Mouse (Mus musculus): Measurements from ENCODE around the gene Ptbp1.

The Ptbp1 gene

GRCm38 (mm10) chr10:79859116-79859515 is 4.9 kb downstream of the Ptbp1 start:
- no peak for DNase-seq (ENCODE audit: low spot score)

- DNase-seq (ENCODE audit: low spot score): no peak
Measured at GRCm38 (mm10) chr10:79860079-79860911, 6.1 kb downstream of the Ptbp1 start.

GRCm38 (mm10) chr10:79861230-79862048 is 7.2 kb downstream of the Ptbp1 start:
- no peak for DNase-seq (ENCODE audit: low spot score)

GRCm38 (mm10) chr10:79862049-79862788 is 8.0 kb downstream of the Ptbp1 start:
- no peak for DNase-seq (ENCODE audit: low spot score)

- no peak for DNase-seq (ENCODE audit: low spot score)
Measured at GRCm38 (mm10) chr10:79862925-79863324, 8.7 kb downstream of the Ptbp1 start.

GRCm38 (mm10) chr10:79864351-79865188 is 10.3 kb downstream of the Ptbp1 start:
- DNase-seq (ENCODE audit: low spot score): no peak

- no peak for DNase-seq (ENCODE audit: low spot score)
Measured at GRCm38 (mm10) chr10:79865189-79865601, 11.0 kb downstream of the Ptbp1 start.

- no peak for DNase-seq (ENCODE audit: low spot score)
Measured at GRCm38 (mm10) chr10:79865801-79866295, 11.6 kb downstream of the Ptbp1 start.

GRCm38 (mm10) chr10:79866601-79867000 is 12.4 kb downstream of the Ptbp1 start:
- DNase-seq (ENCODE audit: low spot score): no peak

- DNase-seq (ENCODE audit: low spot score): no peak
Measured at GRCm38 (mm10) chr10:79871845-79872244, 17.6 kb downstream of the Ptbp1 start.

- DNase-seq (ENCODE audit: low spot score): no peak
Measured at GRCm38 (mm10) chr10:79872862-79873261, 18.6 kb downstream of the Ptbp1 start.

- no peak for DNase-seq (ENCODE audit: low spot score)
Measured at GRCm38 (mm10) chr10:79873313-79873712, 19.1 kb downstream of the Ptbp1 start.

- no peak for DNase-seq (ENCODE audit: low spot score)
Measured at GRCm38 (mm10) chr10:79873715-79874289, 19.6 kb downstream of the Ptbp1 start.

GRCm38 (mm10) chr10:79874290-79874862 is 20.1 kb downstream of the Ptbp1 start, which contains the start of the genes Prtn3 and Plppr3:
Gene Prtn3 (plus strand): TSS chr10:79874476.
Gene Plppr3 (minus strand): TSS chr10:79874634.
- DNase-seq (ENCODE audit: low spot score): no peak

- DNase-seq (ENCODE audit: low spot score): no peak
Measured at GRCm38 (mm10) chr10:79877174-79877573, 22.9 kb downstream of the Ptbp1 start.

- DNase-seq (ENCODE audit: low spot score): no peak
Measured at GRCm38 (mm10) chr10:79877757-79878156, 23.5 kb downstream of the Ptbp1 start.

- no peak for DNase-seq (ENCODE audit: low spot score)
Measured at GRCm38 (mm10) chr10:79879527-79879926, 25.3 kb downstream of the Ptbp1 start.

- no peak for DNase-seq (ENCODE audit: low spot score)
Measured at GRCm38 (mm10) chr10:79880721-79881120, 26.5 kb downstream of the Ptbp1 start.

- no peak for DNase-seq (ENCODE audit: low spot score)
Measured at GRCm38 (mm10) chr10:79881981-79882380, 27.8 kb downstream of the Ptbp1 start.

All from layer of hippocampus, adult 9-10 months (tissue).